Mouse (Mus musculus): ENCODE measurements around the gene Obsl1. TPM values are rescaled to one million over a fixed set of nuclear protein-coding genes. Genes with fewer than 3 reads are reported as not detected.

The Obsl1 gene
- total and polyA plus RNA-seq, 3 experiments = 0.08 to 1.2 TPM; not detected in 1

DNA sequence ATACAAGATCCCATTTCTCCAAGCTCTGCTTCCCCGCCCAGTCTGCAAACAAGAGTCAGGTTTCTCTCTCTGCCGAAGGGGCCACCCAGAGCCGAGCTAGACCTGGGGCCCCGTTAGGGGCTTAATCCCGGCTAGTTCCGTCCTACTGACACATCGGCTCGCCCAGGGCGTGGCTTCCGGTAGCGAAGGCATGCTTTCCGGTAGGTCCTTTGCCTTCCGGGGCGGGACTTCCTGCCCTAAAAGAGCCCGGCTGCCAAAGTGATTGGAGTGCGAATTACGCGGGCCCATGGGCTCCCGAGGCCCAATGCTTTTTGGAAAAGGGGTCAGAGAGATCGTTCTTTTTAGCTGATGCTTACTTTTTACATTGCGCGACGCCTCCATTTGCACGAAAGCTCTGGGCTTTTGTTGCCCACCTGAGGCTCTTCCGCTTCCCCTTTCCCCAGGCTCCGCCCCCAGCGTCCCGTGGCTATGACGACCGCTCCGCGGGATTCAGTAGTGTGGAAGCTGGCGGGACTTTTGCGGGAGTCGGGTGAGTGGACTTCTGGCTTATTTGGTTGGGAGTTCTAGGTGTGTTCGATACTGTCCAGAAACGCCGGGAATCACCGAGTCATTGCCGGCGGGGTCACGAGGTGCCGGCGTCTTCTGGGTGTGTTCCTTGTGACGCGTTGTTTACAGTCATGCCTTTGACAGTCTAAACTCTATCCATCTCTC lies 15.2 kb upstream of the Obsl1 start, which contains the start of gene Stk11ip (continued):
- TF ChIP-seq ZKSCAN1 (IDR thresholded peaks at IDR 0.05; ENCODE audit: low read depth, low read length) = no peak
- no peak for TF ChIP-seq JUND (IDR thresholded peaks at IDR 0.05; ENCODE audit: low read depth, low read length)
- no peak for TF ChIP-seq MYB (IDR thresholded peaks at IDR 0.05; ENCODE audit: low read depth, low read length)

DNA sequence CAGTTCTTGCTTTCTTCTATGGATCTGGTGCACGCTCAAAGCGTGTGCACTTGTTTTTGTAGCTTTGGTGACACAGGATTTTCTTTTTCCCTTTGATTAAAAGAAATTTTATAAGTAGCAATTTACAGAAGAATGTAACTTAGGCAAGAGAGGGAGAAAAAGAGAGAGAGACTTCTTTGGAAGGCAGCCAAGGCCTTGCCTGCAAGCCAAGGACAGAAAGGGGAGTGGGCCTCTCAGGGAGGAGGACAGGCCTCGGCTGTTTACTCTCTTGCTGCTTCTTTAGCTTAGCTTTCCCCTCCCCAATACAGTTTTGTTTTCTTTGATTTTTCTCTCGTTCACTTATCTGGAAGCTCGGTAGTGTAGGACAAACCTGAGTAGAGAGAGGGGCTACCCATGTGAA lies 13.3 kb upstream of the Obsl1 start:
- Histone ChIP-seq H3K79me2 (ENCODE audit: control insufficient read depth, insufficient read depth, low read length, poor library complexity) (peaks cover 2% of the 10 kb centered on the region; the same call in 1 of the 2 replicates), H3K9me3 (replicated peaks; ENCODE audit: insufficient read depth, low read length) (no peaks in the 10 kb centered on the region), H3K36me3 (ENCODE audit: control insufficient read depth in 1 of 2, insufficient read depth in 2 of 2, low read length in 2 of 2) (peaks cover 0 to 11% of the 10 kb centered on the region in 2 experiments; a peak in 2 of 4 replicates), H3K27me3 (ENCODE audit: control insufficient read depth in 1 of 2, insufficient read depth in 2 of 2, low read length in 2 of 2) (no peaks in the 10 kb centered on the region; a peak in 1 of 4 replicates), H3K9ac (ENCODE audit: control insufficient read depth, low read depth, low read length, poor library complexity, severe bottlenecking) (no peak overlapping the region), H3K27ac (ENCODE audit: control insufficient read depth, low read depth, low read length) (no peak overlapping the region), H3K4me1 (ENCODE audit: control insufficient read depth in 1 of 2, insufficient read depth in 2 of 2, low read length in 2 of 2) (peaks cover 0 to 8% of the 10 kb centered on the region in 2 experiments; a peak in 1 of 4 replicates), H3K4me3 (ENCODE audit: control insufficient read depth in 1 of 2, insufficient read depth in 1 of 2, low read depth in 2 of 2, low read length in 2 of 2) (no peak overlapping the region)
- no peak for DNase-seq (ENCODE audit: low read depth, low spot score)
- TF ChIP-seq POLR2A (IDR thresholded peaks at IDR 0.05; ENCODE audit: control insufficient read depth in 1 of 2, insufficient read depth in 1 of 2, low read depth in 1 of 2, low read length in 2 of 2, poor library complexity in 1 of 2) (no peak), HCFC1 (IDR thresholded peaks at IDR 0.05; ENCODE audit: low read depth, low read length) (no peak), MYC (IDR thresholded peaks at IDR 0.05; ENCODE audit: low read depth, low read length) (no peak), NRF1 (IDR thresholded peaks at IDR 0.05; ENCODE audit: insufficient read depth, low read depth, low read length, poor library complexity, severe bottlenecking) (no peak), MAFK (IDR thresholded peaks at IDR 0.05; ENCODE audit: borderline replicate concordance, low read depth, low read length) (no peak), SMC3 (IDR thresholded peaks at IDR 0.05; ENCODE audit: low read depth, low read length) (no peak), MYB (IDR thresholded peaks at IDR 0.05; ENCODE audit: low read depth, low read length) (no peak)

DNA sequence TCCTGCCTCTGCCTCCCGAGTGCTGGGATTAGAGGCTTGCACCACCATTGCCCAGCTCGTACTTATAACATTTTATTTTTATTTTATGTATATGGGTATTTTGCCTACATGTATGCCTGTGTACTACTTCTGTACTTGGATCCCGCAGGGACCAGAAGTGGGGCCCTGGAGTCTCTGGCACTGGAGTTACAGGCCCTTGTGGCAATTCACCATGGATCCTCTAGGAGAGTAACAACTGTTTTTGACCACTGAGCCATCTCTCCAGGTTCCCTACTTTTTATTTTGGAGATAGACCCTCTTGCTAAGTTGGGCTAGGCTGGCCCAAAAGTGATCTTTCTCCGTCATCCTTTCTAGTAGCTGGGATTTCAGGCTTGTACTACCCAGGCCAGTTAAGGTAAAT lies 12.2 kb upstream of the Obsl1 start:
- H3K36me3 ChIP-seq (ENCODE audit: control insufficient read depth in 1 of 2, insufficient read depth in 2 of 2, low read length in 2 of 2) = peaks cover 0 to 11% of the 10 kb centered on the region in 2 experiments; a peak in 2 of 4 replicates
- no peak for TF ChIP-seq NELFE (IDR thresholded peaks at IDR 0.05; ENCODE audit: low read depth, low read length)
- no peaks in the 10 kb centered on the region for H3K9me3 ChIP-seq (replicated peaks; ENCODE audit: insufficient read depth, low read length)
- H3K4me3 ChIP-seq (ENCODE audit: control insufficient read depth in 1 of 2, insufficient read depth in 1 of 2, low read depth in 2 of 2, low read length in 2 of 2) = no peak overlapping the region
- H3K9ac ChIP-seq (ENCODE audit: control insufficient read depth, low read depth, low read length, poor library complexity, severe bottlenecking) = no peak overlapping the region
- H3K4me1 ChIP-seq (ENCODE audit: control insufficient read depth in 1 of 2, insufficient read depth in 2 of 2, low read length in 2 of 2) = peaks cover 0 to 8% of the 10 kb centered on the region in 2 experiments; a peak in 1 of 4 replicates
- no peak overlapping the region for H3K27ac ChIP-seq (ENCODE audit: control insufficient read depth, low read depth, low read length)
- no peak for DNase-seq (ENCODE audit: low read depth, low spot score)
- H3K27me3 ChIP-seq (ENCODE audit: control insufficient read depth in 1 of 2, insufficient read depth in 2 of 2, low read length in 2 of 2) = no peaks in the 10 kb centered on the region; a peak in 1 of 4 replicates
- peaks cover 2% of the 10 kb centered on the region; the same call in 1 of the 2 replicates for H3K79me2 ChIP-seq (ENCODE audit: control insufficient read depth, insufficient read depth, low read length, poor library complexity)

DNA sequence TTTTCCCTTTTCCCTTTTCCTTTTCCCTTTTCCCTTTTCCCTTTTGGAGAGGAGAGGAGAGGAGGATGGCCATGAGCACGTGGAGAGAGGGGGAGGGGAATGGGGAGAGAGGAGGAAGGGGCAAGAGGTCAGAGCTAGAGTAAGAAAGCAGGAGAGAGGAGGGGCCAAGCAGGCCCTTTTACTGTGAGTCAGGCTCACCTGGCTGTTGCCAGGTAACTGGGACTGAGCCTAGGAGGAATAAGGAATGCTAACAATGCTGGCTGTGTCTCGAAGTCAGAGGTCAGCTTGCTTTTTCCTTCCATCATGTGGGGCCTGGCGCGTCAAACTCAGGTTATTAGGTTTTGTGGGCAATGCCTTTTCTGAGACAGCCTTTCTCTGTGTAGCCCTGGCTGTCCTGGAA lies 11.7 kb upstream of the Obsl1 start:
- Histone ChIP-seq H3K27me3 (ENCODE audit: control insufficient read depth in 1 of 2, insufficient read depth in 2 of 2, low read length in 2 of 2) (no peaks in the 10 kb centered on the region; a peak in 1 of 4 replicates), H3K4me1 (ENCODE audit: control insufficient read depth in 1 of 2, insufficient read depth in 2 of 2, low read length in 2 of 2) (peaks cover 0 to 8% of the 10 kb centered on the region in 2 experiments; a peak in 1 of 4 replicates), H3K9ac (ENCODE audit: control insufficient read depth, low read depth, low read length, poor library complexity, severe bottlenecking) (no peak overlapping the region), H3K9me3 (replicated peaks; ENCODE audit: insufficient read depth, low read length) (no peaks in the 10 kb centered on the region), H3K79me2 (ENCODE audit: control insufficient read depth, insufficient read depth, low read length, poor library complexity) (peaks cover 2% of the 10 kb centered on the region; the same call in 1 of the 2 replicates), H3K36me3 (ENCODE audit: control insufficient read depth in 1 of 2, insufficient read depth in 2 of 2, low read length in 2 of 2) (peaks cover 0 to 9% of the 10 kb centered on the region in 2 experiments; a peak in 2 of 4 replicates), H3K27ac (ENCODE audit: control insufficient read depth, low read depth, low read length) (no peak overlapping the region), H3K4me3 (ENCODE audit: control insufficient read depth in 1 of 2, insufficient read depth in 1 of 2, low read depth in 2 of 2, low read length in 2 of 2) (no peak overlapping the region)
- TF ChIP-seq ETS1 (IDR thresholded peaks at IDR 0.05; ENCODE audit: low read depth, low read length) (no peak), USF2 (IDR thresholded peaks at IDR 0.05; ENCODE audit: borderline replicate concordance in 1 of 2, insufficient read depth in 1 of 2, low read depth in 1 of 2, low read length in 2 of 2) (no peak), RAD21 (IDR thresholded peaks at IDR 0.05; ENCODE audit: low read depth, low read length) (no peak), TBP (IDR thresholded peaks at IDR 0.05; ENCODE audit: low read depth, low read length) (no peak), POLR2AphosphoS2 (IDR thresholded peaks at IDR 0.05; ENCODE audit: low read length) (no peak), CTCF (IDR thresholded peaks at IDR 0.05 in 2 of 3, conservative IDR thresholded peaks at IDR 0.05 in 1 of 3; ENCODE audit: control insufficient read depth in 1 of 3, insufficient read depth in 1 of 3, low read depth in 2 of 3, low read length in 3 of 3, poor library complexity in 1 of 3, severe bottlenecking in 1 of 3) (no peak), HCFC1 (IDR thresholded peaks at IDR 0.05; ENCODE audit: low read depth, low read length) (no peak), ZMIZ1 (IDR thresholded peaks at IDR 0.05; ENCODE audit: low read depth, low read length) (no peak)
- DNase-seq (ENCODE audit: low read depth, low spot score) = no peak

Data from MEL (cell line).